Mouse (Mus musculus): Measurements from ENCODE around the gene Txn2. TPM values are rescaled to one million over a fixed set of nuclear protein-coding genes. Genes with fewer than 3 reads are reported as not detected.

Txn2 gene
- total RNA-seq, 2 experiments from 2014 or later: 210 to 254 TPM

- no peak for DNase-seq
These were observed 20.9 kb downstream of the Txn2 start for GRCm38 (mm10) chr15:77907646-77908518.

GRCm38 (mm10) chr15:77906545-77906944 lies 22.3 kb downstream of the Txn2 start:
- no peak for DNase-seq

- no peak for DNase-seq
These were observed 22.7 kb downstream of the Txn2 start for GRCm38 (mm10) chr15:77906081-77906480.

- peak; percentile 75 for DNase-seq
These were observed 23.4 kb downstream of the Txn2 start for GRCm38 (mm10) chr15:77905275-77905970.

- no peak for DNase-seq
These were observed 24.4 kb downstream of the Txn2 start for GRCm38 (mm10) chr15:77904363-77904892.

- no peak for DNase-seq
These were observed 25.6 kb downstream of the Txn2 start for GRCm38 (mm10) chr15:77903176-77903575.

GRCm38 (mm10) chr15:77894926-77895325 lies 33.9 kb downstream of the Txn2 start:
- no peak for DNase-seq

- DNase-seq: no peak
These were observed 35.5 kb downstream of the Txn2 start for GRCm38 (mm10) chr15:77893292-77893691.

- no peak for DNase-seq
These were observed 36.4 kb downstream of the Txn2 start for GRCm38 (mm10) chr15:77892420-77892819.

GRCm38 (mm10) chr15:77891766-77892165 lies 37.0 kb downstream of the Txn2 start:
- DNase-seq: no peak

- DNase-seq: no peak
These were observed 38.9 kb downstream of the Txn2 start for GRCm38 (mm10) chr15:77889761-77890422.

GRCm38 (mm10) chr15:77888286-77888685 lies 40.5 kb downstream of the Txn2 start:
- DNase-seq: no peak

GRCm38 (mm10) chr15:77887093-77887488 lies 41.7 kb downstream of the Txn2 start:
- DNase-seq: no peak

GRCm38 (mm10) chr15:77886369-77887092 lies 42.3 kb downstream of the Txn2 start:
- no peak for DNase-seq

- DNase-seq: no peak
These were observed 42.9 kb downstream of the Txn2 start for GRCm38 (mm10) chr15:77885945-77886344.

- no peak for DNase-seq
These were observed 43.6 kb downstream of the Txn2 start for GRCm38 (mm10) chr15:77885159-77885558.

GRCm38 (mm10) chr15:77883697-77884010 lies 45.2 kb downstream of the Txn2 start:
- DNase-seq: no peak

- no peak for DNase-seq
These were observed 45.8 kb downstream of the Txn2 start for GRCm38 (mm10) chr15:77882797-77883696.

- DNase-seq: no peak
These were observed 46.5 kb downstream of the Txn2 start for GRCm38 (mm10) chr15:77882297-77882696.

- no peak for DNase-seq
These were observed 47.1 kb downstream of the Txn2 start for GRCm38 (mm10) chr15:77881698-77882097.

- DNase-seq: no peak
These were observed 48.1 kb downstream of the Txn2 start for GRCm38 (mm10) chr15:77880738-77881137.
